Mouse (Mus musculus) adrenal gland (tissue): ENCODE data around the gene Aplnr.

Experiments used
- intact Hi-C: fragments of 180-260 bp; cut with DNase I; formaldehyde crosslinking; loops from one replicate; pipeline ENCODE4 v1.15.1; 2025

Gene Aplnr

GRCm38 (mm10) chr2:85178139-85178800 lies 42.2 kb downstream of the Aplnr start:
- intact Hi-C loops: no loop called here

- intact Hi-C loops: no loop called here
These were observed 51.6 kb downstream of the Aplnr start for GRCm38 (mm10) chr2:85187582-85188151.
